Mouse (Mus musculus): ENCODE data around the gene Mettl9.
"Not testable (repeated sequence)": the region's sequence is repeated elsewhere in the genome, so short reads cannot be mapped to it uniquely, and the experiment has no call there.

The Mettl9 gene

DNA sequence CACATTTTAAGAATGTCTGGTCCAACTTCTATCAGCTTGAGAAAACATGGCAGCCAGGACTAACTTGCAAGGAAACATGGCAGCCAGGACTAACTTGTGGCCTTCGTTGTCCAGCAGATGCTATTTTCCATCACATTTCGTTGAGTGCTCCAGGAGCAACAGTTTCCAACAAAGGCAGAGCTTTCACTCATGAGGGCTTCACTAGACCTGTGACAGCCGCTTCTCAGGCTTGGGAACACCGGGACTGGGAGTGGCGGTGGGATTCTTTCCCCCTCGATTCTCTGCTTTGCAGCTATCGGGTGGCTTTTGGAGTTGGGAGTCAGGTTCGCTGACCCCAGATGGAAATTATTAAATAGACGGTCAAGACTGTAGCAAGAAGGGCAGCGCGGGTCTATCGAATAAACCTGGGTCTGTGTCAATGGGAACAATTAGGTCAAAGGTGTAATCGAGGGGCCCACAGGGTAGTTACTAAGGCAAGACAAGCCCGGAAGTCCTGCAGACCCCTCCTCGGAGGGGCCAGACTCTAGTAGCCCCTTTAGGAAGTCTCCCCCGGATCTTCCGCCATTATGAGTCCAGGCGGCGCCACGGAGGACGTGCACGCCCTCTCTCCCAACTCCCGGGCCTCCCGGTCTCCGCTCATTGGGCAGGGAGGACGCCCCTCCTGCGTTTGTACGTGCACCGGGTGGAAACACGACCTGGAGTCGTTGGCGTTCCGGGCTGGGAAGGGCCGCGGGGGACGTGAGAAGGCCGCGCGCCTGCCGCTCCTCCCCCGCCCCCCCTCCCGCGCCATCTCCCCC is at the start of gene Mettl9:
TSS of gene Mettl9 (plus strand) at position 590 of the 797 bp plus-strand sequence.
- DNase-seq (ENCODE audit: low spot score in 2 of 2): peak; percentile 87 to 90

DNA sequence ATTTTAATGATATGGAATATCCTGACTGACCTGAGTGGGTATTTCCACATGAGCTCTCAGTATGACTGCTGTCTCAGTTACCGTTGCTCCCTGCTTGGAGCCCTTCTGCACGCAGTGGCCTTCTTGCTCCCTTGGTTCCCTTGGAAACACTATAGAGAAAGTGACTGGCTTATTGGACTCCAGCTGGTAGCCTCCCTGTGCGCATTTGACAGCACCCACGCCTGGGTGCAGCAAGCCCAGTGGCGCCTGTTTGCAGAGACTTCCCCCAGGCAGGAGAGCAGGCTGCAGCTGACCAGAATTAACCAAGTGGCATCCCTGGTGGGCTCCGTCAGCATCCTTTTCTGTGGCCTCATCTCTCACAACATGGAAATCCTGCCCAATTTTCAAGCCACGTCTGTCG is 43.1 kb upstream of the Mettl9 start:
- DNase-seq (ENCODE audit: low spot score in 2 of 2): no peak

DNA sequence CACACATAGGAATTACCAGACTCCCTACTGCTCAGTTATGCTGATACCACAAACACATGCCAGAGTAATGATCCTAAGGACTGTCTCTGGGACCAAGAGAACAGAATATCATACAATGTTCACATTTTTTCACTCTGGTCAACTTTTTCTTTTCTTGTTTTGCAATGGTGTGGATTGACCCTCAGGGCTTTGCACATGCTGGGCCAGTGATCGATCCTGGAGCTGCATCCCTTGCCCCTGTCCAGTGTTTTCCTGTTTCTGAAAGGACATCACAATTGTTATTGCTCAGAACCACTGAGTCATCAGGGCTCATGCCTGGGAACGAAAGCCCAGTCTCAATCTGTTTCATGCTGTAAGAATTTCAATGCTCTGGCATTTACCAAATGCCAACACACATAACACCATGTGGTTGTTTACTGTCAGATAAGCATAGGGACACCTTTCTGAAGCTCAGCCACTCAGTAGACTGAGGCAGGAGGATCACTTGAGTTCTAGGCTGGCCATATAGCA is 35.2 kb upstream of the Mettl9 start:
- DNase-seq (ENCODE audit: low spot score in 2 of 2): no peak

DNA sequence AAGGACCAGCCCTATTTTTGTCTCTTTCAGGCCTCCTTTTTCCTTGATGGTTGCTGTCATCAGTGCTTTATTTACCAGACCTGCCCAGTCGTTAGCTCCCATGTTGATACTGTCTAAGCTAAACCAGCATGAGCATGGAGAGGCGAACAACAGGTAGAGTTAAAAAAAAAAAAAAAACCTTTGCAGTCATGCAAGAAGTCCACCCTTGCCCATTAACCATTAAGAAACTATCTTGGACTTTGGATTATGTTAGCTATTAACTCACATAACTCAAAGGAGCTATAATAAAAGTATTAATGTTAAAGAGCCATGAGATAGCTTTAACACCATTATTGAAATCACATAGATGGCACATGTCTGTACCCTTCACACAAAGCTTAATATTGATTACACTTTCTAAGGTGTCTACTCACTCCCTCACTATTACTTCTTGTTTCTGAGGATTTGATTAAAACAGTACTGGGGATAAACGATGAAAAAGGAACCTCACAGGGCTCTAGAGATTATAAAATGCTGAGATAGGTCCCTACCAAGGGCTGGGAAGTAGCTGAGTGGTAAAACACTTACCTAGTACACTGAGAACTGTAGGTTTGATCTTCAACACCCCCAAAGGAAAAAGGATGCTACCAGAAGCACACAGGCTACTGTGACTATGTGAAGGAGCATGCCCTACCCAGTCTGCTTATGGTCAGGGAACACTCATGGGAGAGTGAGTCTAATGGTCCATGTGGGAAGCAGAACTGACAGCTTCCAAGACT is 34.0 kb upstream of the Mettl9 start:
- DNase-seq (ENCODE audit: low spot score in 2 of 2): no peak

DNA sequence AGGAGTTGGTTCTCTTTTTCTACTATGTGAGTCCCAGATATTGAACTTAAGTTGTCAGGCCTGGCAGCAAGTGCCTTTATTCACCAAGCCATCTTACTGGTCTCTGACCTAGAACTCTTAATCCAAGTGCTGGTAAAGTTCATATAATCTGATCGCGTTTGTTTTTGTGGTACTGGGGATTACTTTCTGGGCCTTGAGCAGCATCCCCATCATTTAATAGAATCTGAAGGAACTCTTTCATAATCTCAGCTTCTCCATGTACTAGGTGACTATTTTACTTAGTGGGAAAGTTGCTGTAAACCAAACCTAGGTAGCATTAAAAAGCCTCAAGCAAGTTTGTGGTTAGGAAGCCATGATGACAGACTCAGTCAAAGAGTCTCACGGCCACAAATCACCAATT is 32.4 kb upstream of the Mettl9 start:
- DNase-seq (ENCODE audit: low spot score in 2 of 2): no peak

DNA sequence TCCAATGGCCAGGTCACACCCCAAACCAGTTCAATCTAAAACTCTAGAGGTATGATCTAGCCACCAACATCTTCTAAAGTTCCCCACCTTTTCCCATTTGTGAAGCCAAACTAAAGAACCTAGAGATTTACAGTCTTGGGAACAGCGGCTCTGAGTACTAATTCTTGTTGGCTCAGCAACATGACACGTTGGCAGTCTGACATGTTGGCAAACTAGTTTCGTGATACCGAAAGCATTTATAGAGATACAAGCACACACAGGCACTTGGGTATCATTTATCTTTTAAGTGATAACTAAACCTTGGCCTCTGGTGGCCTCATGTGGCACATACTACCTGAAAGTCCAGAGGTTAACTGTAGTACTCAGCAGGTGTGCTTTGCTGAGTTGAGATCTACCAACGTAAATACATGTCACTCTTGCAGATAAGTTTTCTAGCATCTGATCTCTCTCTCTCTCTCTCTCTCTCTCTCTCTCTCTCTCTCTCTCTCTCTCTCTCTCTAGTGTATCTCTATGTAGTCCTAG is 31.8 kb upstream of the Mettl9 start:
- no peak for DNase-seq (ENCODE audit: low spot score in 2 of 2)

DNA sequence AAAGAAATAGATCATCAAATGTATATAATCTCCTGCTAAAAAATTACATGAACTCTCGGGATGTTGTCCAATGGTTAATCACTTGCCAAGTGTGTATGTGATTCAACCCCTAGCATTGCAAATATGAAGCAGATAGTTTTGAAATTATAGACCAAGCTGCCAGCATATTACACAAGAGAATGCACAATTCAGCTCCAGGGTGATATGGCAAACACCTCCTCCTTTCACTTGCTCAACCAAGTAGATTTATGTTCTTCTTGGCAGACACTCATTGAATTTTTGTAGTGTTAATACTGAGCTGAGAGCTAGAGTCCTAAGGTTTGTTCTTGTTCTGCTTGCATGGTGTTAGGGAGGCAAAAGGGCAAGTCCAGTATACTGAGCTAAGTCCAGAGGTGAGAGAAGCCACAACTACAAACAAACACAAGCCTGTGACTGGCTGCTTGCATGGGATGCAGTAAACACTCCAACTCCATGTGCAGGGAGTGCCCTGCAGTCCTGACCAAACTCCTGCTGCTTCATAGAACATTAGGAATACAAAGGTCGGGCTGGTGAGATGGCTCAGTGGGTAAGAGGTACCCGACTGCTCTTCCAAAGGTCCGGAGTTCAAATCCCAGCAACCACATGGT is 30.3 kb upstream of the Mettl9 start:
- DNase-seq (ENCODE audit: low spot score in 2 of 2): no peak

DNA sequence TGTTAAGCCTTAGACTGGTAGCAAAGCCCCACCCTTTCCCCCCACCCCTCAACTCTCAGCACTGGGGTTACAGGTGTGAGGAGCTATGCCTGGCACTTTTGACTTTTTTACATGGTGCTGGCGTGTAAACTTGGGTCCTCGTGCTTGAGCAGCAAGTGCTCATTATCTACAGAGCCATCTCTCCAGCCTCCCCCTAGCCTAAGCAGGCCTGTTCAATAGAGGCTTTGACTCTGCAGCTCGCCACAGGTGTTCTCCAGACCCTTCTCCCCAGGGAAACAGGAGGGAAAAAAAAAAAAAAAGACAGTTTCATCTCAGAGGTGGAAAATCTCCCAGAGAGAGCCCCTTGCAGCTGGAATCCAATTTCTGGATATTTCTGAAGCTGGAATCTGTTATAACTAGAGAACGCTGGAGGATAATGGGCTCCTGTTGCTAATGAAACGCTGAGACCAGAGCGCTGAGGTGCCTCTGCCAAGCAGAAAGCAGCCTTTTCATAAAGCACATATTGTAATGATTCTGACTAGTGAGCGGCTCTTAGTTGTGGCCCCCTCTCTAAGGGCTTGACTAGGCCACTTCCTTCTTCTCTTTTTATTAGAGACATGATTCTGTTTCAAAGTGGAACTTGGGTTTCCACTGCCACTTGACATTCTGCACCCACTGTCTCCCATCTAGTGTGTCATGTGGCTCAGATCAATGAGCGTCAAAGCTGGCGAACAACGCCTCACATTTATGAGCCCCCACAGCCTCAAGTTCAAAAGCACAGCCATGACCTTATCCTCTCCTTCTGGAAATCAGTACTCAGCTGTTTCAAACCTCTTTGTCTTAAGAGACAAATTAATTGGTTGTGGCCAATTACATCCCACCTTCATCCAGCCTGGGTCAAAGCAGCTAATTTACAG is 22.2 kb upstream of the Mettl9 start:
- DNase-seq (ENCODE audit: low spot score in 2 of 2): no peak

DNA sequence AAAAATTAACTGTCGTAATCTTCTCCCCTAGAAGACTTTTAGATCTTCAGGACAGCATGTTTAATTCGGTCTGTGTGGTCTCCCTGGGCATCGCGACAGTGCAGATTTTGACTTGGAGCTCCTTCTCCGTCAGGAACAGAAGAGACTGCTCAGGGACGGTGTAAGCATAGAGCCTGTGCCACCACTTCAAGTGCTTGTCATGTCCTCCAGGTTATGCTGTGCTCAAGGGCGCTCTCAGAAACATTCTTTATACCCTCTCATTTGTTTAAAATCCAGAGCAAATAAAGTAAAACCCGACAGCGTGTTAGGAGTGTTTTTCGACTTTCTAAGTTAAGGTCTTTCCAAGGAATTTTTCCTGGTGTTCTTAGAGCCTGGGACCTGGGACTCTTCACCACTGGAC is 19.8 kb upstream of the Mettl9 start:
- no peak for DNase-seq (ENCODE audit: low spot score in 2 of 2)

DNA sequence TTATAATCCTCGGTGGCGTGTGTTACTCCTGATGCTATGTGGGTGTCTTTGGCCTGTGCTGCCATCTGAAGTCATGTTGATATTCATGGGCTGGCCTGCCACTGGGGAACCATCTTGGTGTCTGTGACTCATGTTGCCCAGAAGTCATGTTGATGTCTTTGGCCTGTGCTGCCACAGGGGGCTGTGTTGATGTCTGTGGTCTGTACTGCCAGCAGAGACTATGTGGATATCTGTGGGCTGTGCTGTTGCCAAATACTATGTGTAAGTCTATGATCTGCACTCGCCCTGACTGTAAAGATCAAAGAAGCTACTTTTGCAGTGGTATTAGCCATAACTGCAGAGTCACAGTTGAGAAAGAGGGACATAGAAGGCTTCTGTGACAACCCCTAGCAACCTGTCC is 15.5 kb upstream of the Mettl9 start:
- DNase-seq (ENCODE audit: low spot score in 2 of 2): no peak

DNA sequence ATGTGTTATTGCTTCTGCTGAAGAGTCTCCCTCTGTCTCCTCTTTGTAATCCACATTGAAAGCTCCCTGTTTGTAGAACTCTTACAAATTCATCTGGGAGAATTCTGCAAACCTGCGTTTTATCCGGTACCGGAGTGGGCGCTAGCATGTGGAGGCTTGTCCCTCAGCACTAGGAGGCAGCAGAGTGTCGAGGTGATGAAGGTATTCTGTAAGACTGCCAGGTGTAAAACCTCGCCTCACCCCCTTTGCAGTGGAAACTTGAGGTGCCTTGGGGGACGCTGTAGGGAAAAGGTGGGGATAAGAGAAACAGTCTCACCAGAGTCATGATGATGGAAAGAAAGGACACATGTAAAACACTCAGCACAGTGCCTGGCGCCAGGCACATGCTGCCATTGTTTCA is 14.0 kb upstream of the Mettl9 start:
- DNase-seq (ENCODE audit: low spot score in 2 of 2): no peak

DNA sequence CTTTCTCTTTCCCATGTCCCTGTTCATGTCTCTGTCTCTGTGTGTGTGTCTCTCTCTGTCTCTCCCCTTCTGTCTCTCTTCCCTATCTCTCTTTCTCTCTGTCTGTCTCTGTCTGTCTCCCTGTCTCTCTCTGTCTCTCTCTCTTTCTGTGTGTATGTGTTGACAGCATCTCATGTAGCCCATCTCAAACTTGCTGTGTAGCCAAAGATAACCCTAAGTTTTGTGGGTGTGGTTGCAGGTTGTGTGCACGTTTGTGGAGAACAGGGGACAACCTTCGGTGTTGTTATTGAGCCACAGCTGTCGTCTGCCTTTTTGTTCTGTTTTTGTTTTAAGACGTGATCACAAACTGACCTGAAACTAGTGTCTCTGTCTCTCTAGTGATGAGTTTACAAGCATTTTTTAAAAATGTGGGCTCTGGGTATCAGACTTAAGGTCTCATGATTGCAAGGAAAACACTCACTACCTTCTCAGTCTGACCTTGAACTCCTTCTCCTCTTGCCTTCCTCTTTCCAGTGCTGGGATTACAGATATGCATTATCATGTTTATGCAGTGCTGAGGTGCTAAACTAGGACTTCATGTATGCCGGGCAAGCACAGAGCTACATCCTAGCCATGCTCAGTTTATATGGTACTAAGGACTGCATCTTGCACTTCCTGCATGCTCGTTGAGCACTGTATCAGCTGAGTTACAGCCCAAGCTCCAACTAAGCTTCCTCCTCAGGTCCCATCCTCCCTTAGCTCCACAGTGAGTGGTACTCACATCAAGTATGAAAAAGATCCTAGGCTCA is 8.8 kb upstream of the Mettl9 start:
- DNase-seq (ENCODE audit: low spot score in 2 of 2): no peak

DNA sequence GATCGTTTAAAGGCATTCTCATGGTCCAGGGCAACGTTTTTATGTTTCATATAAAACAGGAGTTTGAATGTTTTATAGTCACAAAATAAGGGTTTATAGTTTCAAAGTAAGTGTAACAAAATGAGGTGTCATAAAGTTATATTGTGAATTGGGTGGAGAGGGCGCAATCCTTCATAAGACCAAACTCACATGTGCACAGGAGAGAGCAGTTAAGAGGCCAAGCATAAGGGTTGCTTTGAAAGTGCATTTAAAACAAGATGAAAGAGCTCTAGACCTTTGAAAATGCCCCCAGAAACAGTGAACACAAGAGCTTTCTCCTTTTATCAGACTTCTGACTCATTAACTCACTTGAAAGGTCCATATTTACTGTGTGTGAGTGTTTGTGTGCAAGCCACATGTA is 7.9 kb upstream of the Mettl9 start:
- DNase-seq (ENCODE audit: low spot score in 2 of 2): no peak

DNA sequence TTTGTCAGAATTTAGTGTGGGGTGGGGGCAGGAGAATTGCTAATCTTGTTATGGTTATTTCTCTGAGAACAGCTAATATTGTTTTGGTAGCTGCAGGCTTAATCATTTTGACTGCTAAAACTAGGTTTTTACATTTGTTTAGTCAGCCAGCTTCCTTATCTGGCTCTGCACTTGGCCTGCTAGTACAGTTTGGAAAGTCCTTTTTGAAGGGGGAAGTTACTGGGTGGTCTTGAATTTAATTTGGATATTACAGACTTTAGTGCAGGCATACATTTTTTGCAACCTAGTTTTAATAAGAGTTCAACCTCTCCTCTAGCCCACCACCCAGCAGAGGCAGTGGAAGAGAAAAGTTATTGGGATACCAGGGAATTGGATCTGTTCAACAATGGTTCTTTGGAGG is 4.3 kb upstream of the Mettl9 start:
- not testable (repeated sequence) for DNase-seq (ENCODE audit: low spot score in 2 of 2)

DNA sequence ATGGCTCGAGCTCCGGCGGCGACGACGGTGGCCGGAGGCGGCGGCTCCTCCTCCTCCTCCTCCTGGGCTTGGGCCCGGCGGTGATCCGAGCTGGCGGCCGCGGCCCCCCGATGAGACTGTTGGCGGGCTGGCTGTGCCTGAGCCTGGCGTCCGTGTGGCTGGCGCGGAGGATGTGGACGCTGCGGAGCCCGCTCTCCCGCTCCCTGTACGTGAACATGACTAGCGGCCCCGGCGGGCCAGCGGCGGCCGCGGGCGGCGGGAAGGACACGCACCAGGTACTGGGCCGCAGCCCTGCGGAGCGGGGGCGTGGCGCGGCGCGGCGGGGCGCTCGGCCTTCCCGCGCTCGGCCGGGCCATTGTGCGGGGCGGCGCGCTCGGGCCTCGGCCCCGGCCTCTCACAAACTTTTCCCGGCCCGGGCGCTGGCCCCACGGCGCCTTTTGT is 476 bp downstream of the Mettl9 start:
- no peak for DNase-seq (ENCODE audit: low spot score in 2 of 2)

DNA sequence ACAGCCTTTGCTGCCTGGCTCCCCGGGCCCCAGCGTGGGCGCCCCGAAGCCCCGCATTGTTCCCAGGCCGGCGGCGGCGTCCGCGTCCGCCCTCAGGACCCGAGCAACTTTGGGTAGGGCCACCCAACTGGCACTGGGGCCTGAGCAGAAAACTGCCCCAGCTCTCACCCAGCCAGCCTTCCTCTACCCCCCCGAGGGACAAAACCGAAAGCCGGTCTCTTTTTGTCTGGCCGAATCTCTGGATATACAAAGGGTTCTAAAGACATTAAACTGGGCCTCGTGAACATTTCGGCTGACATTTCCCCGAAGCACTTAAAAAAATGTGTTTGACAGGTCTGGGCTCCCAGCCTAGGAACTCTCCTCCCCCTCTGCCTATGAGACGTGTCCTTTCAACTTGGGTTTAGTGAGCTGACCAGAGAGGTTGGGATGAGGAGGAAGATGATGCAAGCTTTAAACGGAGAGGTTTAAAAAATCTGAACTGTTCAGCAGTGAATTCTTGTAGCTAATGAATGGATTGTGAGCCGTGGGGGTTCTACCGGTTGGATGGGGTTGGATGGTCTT is 996 bp downstream of the Mettl9 start:
- peak; percentile 16 to 22 for DNase-seq (ENCODE audit: low spot score in 2 of 2)

DNA sequence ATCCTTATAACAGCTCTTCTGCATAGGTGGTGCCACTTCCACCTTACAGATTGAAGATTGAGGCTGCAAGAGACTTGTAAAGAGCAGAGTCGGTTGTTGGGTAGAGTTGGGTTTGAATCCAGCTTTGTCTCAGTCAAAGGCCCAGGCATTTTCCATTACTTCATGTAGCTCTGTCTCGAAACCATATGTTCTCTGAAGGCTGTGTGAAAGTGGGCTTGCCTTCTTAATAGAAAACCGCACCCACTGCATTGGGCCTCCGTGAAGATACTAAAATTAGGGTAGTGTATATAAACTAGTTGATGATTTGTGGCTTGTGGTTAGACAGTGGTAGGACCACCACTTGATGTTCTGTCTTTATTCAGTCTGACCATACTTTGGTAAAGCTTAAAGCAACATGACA is 6.3 kb downstream of the Mettl9 start:
- no peak for DNase-seq (ENCODE audit: low spot score in 2 of 2)

DNA sequence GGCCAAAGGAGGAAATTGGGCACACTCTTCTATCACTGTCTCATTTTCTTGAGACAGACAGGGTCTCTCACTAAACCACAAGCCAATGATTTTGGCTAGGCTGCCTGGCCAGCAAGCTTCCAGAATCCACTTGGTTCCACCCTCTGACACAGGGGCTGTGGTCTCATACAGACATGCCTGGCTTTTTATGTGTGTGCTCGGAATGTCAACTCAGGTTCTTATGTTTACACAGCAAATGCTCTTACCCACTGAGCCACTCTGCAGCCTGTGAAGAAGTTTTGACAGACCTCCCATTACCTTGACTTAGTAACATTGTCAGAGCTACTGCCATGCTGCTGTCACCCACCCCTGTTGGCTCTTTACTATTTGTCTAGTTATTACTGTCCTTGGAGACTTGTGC is 7.7 kb downstream of the Mettl9 start:
- DNase-seq (ENCODE audit: low spot score in 2 of 2): no peak

DNA sequence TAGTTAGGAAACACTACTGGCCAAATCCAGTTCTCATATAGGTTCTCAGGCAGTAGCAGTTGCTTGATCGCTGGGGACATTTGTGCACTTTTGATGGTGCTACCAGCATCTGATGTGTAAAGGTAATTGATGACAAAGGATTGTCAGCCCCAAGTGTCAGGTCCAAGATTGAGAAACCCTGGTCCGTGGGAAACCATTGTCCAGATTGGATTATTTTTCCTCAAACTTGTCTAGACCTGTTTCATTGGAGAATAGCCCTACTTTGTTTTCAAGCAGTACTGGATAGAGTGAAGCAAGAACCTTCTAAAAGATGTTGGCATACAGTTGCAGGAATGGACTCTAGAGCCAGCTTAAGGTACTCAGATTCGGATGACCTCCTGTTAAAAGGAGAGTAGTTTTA is 8.8 kb downstream of the Mettl9 start:
- DNase-seq (ENCODE audit: low spot score in 2 of 2): no peak

DNA sequence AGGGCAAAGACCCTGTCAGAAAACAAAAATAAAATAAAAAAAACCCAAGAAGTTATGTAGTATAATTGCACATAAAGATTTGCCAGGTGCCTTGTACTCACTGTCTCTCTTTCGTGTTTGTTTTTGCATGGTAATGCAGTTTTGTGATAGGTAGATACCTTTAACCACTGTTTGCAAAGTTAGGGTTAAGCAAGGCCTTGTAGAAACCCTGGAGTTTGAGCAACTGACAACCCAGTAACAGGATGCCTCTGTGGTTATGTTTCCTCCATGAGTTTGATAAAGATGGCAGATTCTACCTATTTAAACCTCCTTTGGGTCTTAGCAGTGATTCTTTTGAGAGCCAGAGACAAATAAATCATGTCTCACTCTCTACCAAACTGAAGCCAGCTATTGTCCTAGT is 9.3 kb downstream of the Mettl9 start:
- no peak for DNase-seq (ENCODE audit: low spot score in 2 of 2)

Data from natural killer cell, adult 2 months (primary cell).